Mouse (Mus musculus) liver, embryonic 14.5 days (tissue): ENCODE results near the gene Tmem50b.

Experiments
- CTCF ChIP-seq: IDR thresholded peaks from 2 replicates; pipeline ENCODE4 v1.5.1; 2016; ENCODE audit warnings: antibody characterized with exemption, low read depth, control low read depth
- EP300 ChIP-seq: IDR thresholded peaks from 2 replicates; pipeline ENCODE4 v1.6.1; 2016; ENCODE audit warnings: antibody characterized with exemption, low read depth

DNA sequence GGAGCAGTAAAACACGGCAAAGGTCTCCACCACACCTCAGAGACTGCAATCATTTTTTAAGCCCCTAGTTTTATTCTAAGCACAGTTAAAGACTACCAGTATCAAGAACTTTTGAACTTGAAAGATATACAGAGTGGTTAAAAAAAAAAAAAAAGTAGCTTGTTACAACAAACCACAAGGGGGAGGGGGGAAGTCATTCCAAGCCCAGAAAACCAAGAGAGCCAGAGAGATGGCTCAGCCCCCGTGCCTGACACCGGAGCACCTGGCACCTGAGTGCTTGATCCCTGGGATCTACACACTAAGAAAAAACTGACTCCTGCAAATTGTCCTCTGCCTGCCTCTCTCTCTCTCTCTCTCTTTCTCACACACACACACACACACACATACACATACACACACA lies 4.3 kb downstream of the Tmem50b start:
- TF ChIP-seq CTCF (no peak), EP300 (no peak)
